Mouse (Mus musculus): ENCODE data around the gene Sf3a2. TPM values are rescaled to one million over a fixed set of nuclear protein-coding genes. Genes with fewer than 3 reads are reported as not detected.

Gene Sf3a2
- total RNA-seq (2017) = 26.6 and 46.7 TPM in 2 replicates

- ATAC-seq (replicated peaks; ENCODE audit: low read depth, poor library complexity, severe bottlenecking) = peak; percentile 85
Observed at GRCm38 (mm10) chr10:80798150-80799006, at the start of gene Sf3a2, which contains the start of gene Plekhj1. Gene Sf3a2, plus strand, starts transcription at chr10:80798198. Gene Plekhj1, minus strand, starts transcription at chr10:80798626.

- 0 out of 2 replicates have a peak, but pooled peaks have one; percentile 16 for ATAC-seq (replicated peaks; ENCODE audit: low read depth, poor library complexity, severe bottlenecking)
Observed at GRCm38 (mm10) chr10:80748609-80749008, 49.4 kb upstream of the Sf3a2 start.

GRCm38 (mm10) chr10:80751188-80751832, 46.7 kb upstream of the Sf3a2 start:
- peak; percentile 55 for ATAC-seq (replicated peaks; ENCODE audit: low read depth, poor library complexity, severe bottlenecking)

GRCm38 (mm10) chr10:80752079-80752625, 45.8 kb upstream of the Sf3a2 start:
- peak; percentile 59 for ATAC-seq (replicated peaks; ENCODE audit: low read depth, poor library complexity, severe bottlenecking)

- ATAC-seq (replicated peaks; ENCODE audit: low read depth, poor library complexity, severe bottlenecking) = peak; percentile 59
Observed at GRCm38 (mm10) chr10:80754594-80755290, 43.3 kb upstream of the Sf3a2 start, which contains the start of gene Dot1l. Gene Dot1l, plus strand, starts transcription at chr10:80755206.

GRCm38 (mm10) chr10:80755291-80756015, 42.5 kb upstream of the Sf3a2 start:
- ATAC-seq (replicated peaks; ENCODE audit: low read depth, poor library complexity, severe bottlenecking) = no peak

GRCm38 (mm10) chr10:80756099-80756498, 41.9 kb upstream of the Sf3a2 start:
- ATAC-seq (replicated peaks; ENCODE audit: low read depth, poor library complexity, severe bottlenecking) = no peak

- no peak for ATAC-seq (replicated peaks; ENCODE audit: low read depth, poor library complexity, severe bottlenecking)
Observed at GRCm38 (mm10) chr10:80756509-80756908, 41.5 kb upstream of the Sf3a2 start.

- ATAC-seq (replicated peaks; ENCODE audit: low read depth, poor library complexity, severe bottlenecking) = no peak
Observed at GRCm38 (mm10) chr10:80756967-80757366, 41.0 kb upstream of the Sf3a2 start.

GRCm38 (mm10) chr10:80757717-80758116, 40.3 kb upstream of the Sf3a2 start:
- ATAC-seq (replicated peaks; ENCODE audit: low read depth, poor library complexity, severe bottlenecking) = peak; percentile 75

GRCm38 (mm10) chr10:80758651-80759050, 39.3 kb upstream of the Sf3a2 start:
- no peak for ATAC-seq (replicated peaks; ENCODE audit: low read depth, poor library complexity, severe bottlenecking)

- ATAC-seq (replicated peaks; ENCODE audit: low read depth, poor library complexity, severe bottlenecking) = no peak
Observed at GRCm38 (mm10) chr10:80760596-80761524, 37.1 kb upstream of the Sf3a2 start.

GRCm38 (mm10) chr10:80761821-80762220, 36.2 kb upstream of the Sf3a2 start:
- ATAC-seq (replicated peaks; ENCODE audit: low read depth, poor library complexity, severe bottlenecking) = no peak

GRCm38 (mm10) chr10:80763502-80763901, 34.5 kb upstream of the Sf3a2 start:
- peak; percentile 87 for ATAC-seq (replicated peaks; ENCODE audit: low read depth, poor library complexity, severe bottlenecking)

GRCm38 (mm10) chr10:80765746-80766145, 32.3 kb upstream of the Sf3a2 start:
- no peak for ATAC-seq (replicated peaks; ENCODE audit: low read depth, poor library complexity, severe bottlenecking)

- no peak for ATAC-seq (replicated peaks; ENCODE audit: low read depth, poor library complexity, severe bottlenecking)
Observed at GRCm38 (mm10) chr10:80766161-80766815, 31.7 kb upstream of the Sf3a2 start.

GRCm38 (mm10) chr10:80768365-80768764, 29.6 kb upstream of the Sf3a2 start:
- ATAC-seq (replicated peaks; ENCODE audit: low read depth, poor library complexity, severe bottlenecking) = no peak

GRCm38 (mm10) chr10:80773816-80774215, 24.2 kb upstream of the Sf3a2 start:
- ATAC-seq (replicated peaks; ENCODE audit: low read depth, poor library complexity, severe bottlenecking) = 0 out of 2 replicates have a peak, but pooled peaks have one; percentile 6
